Mouse (Mus musculus) kidney, adult 9 months (tissue): Measurements from ENCODE around the gene Notch2.
A peak's percentile ranks its signal among the peaks of the same experiment; 100 is the strongest.
"Not testable (repeated sequence)": the region's sequence is repeated elsewhere in the genome, so short reads cannot be mapped to it uniquely, and the experiment has no call there.

Experiments
- DNase-seq: peaks from one replicate; pipeline ENCODE4 v3.0.0; 2022

The Notch2 gene

GRCm38 (mm10) chr3:98106590-98107313 lies 93.4 kb downstream of the Notch2 start:
- no peak for DNase-seq

DNA sequence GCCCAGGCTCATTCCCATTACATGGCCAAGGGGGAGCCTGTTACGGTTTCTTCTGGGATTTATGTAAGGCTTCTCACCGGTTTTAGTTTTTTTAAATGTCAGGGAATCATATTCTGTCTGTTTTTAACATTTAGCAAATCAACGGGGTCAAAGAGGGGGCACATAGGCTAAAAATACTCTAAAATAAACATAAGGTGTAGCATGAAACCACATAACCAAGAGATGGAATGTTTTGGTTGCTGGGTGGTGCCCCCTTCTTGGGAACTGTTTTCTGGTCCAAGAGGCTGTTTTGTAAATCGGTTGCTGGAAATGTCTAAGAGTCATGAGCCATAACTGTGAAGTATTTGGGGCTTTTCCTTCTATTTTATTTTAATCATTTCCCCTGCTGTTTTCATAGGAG lies 95.1 kb downstream of the Notch2 start:
- no peak for DNase-seq

DNA sequence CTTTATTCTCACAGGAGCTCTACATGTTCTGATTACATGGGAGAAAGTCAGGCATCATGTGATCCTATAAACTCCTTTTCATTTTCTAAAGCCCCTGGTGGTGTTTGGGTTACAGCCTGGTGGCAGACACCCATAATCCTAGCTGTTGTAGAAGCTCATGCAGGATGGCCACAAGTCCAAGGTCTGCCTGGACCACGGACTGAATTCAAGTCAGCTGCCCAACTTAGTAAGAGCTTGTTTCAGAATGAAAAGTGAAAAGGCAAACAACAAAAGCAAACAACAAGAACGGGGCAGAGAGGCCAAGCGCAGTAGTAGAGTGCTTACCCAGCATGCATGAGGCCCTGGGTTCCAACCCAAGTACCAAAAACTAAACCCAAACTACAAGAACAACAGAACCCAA lies 95.5 kb downstream of the Notch2 start:
- peak; percentile 54 for DNase-seq

DNA sequence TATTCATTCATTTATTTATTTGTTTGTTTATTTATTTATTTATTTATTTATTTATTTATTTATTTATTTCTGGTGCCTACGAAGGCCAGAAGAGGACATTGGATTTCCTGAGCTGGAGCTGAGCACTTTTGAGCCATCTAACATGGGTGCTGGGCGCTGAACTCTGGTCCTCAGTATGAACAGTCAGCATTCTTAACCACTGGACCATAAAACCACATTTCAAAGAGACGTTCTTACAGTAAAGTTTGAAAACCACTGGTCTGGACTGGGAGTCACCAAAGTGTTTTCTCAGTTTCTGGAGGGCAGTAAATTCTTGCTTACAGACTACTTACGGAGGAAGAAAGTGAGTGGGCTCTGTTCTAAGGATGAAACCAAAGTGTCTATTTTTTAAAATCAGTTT lies 97.3 kb downstream of the Notch2 start:
- peak; percentile 74 for DNase-seq

- DNase-seq = no peak
Observed at GRCm38 (mm10) chr3:98118252-98118651, 104.9 kb downstream of the Notch2 start.

DNA sequence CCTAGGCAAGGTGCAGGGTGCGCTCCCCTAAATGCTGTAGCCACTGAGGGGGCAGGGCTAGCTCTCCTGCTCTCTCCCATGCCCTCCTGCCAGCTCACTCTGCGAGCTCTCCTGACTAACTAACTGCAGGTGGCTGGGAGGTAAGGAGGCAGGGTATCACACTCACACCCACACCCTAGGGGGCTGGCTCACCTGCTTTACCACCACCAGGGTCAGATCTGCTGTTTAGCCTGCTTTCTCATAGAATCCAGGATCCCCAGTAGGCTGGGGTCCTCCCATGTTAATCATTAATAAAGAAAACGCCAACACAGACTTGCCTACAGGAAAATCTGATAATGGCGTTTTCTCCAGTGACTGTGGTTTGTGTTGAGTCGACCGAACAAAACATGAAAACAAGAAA lies 106.0 kb downstream of the Notch2 start:
- DNase-seq = no peak

- no peak for DNase-seq
Observed at GRCm38 (mm10) chr3:98120884-98121283, 107.6 kb downstream of the Notch2 start.

GRCm38 (mm10) chr3:98127775-98128174 lies 114.4 kb downstream of the Notch2 start:
- DNase-seq = no peak

- no peak for DNase-seq
Observed at GRCm38 (mm10) chr3:98128716-98129115, 115.4 kb downstream of the Notch2 start.

DNA sequence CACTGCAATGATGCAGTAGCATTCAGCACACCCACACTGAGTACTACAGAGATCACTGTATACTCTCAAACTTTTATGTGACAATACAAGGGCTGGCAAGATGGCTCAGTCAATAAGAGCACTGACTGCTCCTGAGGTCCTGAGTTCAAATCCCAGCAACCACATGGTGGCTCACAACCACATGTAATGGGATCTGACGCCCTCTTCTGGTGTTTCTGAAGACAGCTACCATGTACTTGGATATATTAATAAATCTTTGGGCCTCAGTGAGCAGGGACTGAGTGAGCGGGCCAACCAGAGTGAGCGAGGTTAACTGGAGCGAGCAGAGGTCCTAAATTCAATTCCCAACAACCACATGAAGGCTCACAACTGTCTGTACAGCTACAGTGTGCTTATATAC lies 118.8 kb downstream of the Notch2 start:
- not testable (repeated sequence) for DNase-seq

DNA sequence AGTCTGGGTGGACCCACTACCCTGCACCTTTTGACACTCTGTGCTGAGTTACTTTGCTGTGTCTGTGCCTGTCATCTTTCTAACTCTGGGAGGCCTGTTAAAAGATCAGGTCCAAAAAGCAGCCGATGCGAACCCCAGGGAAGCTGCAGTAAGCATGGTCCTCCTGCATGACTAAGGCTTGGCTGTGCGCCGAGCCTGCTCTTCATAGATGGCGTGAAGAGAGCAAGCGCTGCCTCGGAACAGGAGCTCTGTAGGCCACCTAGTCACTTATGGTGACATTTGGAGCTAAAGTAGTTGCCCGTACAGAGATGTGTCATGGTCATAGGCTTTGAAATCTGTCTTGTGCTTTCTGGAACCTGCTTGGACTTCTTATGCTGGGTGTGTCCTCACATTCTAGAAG lies 119.3 kb downstream of the Notch2 start:
- no peak for DNase-seq

- no peak for DNase-seq
Observed at GRCm38 (mm10) chr3:98141456-98141855, 128.1 kb downstream of the Notch2 start.

DNA sequence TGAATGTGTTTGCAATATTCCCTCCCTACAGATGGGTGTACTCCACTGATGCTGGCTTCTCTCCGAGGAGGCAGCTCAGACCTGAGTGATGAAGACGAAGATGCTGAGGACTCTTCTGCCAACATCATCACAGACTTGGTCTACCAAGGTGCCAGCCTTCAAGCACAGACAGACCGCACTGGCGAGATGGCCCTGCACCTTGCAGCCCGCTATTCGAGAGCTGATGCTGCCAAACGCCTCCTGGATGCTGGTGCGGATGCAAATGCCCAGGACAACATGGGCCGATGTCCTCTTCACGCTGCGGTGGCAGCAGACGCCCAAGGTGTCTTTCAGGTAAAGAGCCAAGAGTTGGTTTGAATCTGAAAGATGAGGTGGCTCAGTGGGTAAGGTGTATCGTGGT lies 129.5 kb downstream of the Notch2 start:
- no peak for DNase-seq

DNA sequence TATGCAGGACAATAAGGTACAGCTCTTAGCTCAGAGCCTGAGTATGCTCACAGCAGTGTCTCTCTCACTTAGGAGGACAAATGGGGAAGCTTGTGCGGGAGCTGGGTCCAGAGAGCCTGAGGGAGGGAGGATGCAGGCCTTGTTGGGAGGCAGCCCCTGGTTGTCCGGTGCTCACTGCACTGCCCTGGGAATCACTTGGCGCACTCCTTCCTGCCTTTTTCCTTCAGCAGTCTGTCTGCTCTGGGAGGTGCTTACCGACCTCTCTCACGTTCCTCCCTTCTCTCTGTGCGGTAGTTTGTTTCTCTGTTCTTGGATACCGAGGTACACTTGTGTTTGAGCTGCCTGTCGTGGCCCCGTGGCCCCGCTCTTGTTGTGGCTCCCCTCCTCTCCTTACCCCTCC lies 131.9 kb downstream of the Notch2 start:
- no peak for DNase-seq

- no peak for DNase-seq
Observed at GRCm38 (mm10) chr3:98146471-98147410, 133.4 kb downstream of the Notch2 start.

DNA sequence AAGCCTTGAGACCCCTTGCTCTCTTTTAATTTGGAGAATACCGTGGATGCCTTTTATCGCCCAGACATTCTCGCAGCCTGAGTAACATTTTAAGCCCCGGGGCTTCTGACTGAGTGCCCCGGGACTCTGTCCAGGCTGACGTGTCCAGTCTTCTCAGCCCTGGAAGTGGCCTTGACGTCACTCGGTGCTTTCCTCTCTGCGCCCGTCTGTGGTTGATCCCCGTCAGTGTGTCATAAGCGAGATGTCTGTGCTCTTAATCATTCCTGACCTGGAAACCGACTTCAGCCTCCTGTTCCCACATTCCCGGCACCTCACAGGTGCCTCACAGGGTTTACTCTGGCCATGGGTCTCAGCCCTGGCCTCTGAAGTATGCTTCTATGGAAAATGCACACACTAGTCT lies 134.4 kb downstream of the Notch2 start:
- DNase-seq = no peak

GRCm38 (mm10) chr3:98149881-98150280 lies 136.6 kb downstream of the Notch2 start:
- DNase-seq = no peak

DNA sequence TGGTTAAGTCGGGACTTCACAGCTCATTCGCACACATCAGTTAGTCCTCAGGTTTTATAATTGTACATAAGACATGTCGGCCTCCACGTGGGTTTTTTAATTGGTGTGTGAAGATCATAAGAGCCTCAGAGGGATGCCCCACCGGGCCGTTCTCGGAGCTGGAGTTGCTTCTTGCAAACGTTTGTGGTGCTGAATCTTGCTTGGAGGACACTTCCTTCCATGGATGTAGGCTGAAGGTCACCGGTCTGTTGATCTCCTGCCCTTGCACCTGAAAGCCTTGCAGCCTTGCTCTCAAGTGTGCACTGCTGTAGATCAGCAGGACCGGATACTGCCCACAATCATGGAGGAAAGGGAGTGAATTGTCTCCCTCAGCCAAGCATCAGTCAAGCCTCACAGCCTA lies 137.7 kb downstream of the Notch2 start:
- DNase-seq = no peak

- DNase-seq = no peak
Observed at GRCm38 (mm10) chr3:98153460-98153859, 140.1 kb downstream of the Notch2 start.

GRCm38 (mm10) chr3:98156158-98156557 lies 142.8 kb downstream of the Notch2 start:
- no peak for DNase-seq

- DNase-seq = no peak
Observed at GRCm38 (mm10) chr3:98157073-98157472, 143.7 kb downstream of the Notch2 start.

- DNase-seq = no peak
Observed at GRCm38 (mm10) chr3:98157585-98157984, 144.3 kb downstream of the Notch2 start.

GRCm38 (mm10) chr3:98158646-98159045 lies 145.3 kb downstream of the Notch2 start:
- DNase-seq = no peak

DNA sequence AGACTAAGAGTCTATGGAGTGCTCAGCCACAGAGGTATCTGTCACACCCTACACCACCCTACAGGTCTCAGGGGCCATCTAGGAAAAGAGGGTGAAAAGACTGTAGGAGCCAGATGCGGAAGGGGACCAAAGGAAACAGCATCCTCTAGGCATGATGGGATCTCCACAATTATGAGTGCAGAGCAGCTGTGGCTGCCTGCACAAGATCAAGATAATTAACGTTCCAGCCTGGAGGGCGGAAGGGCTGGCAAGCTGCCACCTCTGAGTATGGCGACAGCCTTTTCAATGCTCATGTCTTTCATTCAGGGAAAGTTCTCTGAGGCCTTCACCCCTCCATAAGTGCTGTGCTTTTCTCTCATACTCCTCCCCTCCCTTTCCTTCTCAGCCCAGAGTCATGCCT lies 146.0 kb downstream of the Notch2 start:
- DNase-seq = no peak
